Comparison of ENCODE assay signal across 1 mouse cellular context in the genomic region with DNA sequence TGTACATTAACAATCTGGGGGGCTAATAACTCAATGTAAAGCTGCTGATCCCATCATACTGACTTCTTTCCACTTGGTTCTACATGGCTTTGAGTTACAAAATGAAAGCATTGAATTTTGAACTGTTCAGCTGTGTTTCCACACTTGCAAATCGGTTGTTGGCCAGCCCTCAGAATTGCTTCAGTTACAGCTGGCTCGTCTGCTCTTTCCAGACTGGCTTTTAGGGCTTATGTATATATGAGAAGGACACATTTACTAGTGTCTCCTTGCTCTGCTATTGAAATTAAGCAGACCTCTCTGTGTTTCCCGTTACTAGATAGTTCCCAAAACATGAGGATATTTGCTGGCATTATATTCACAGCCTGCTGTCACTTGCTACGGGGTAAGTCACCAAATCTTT.
TF ChIP-seq lines count a peak whose summit lies in the region.

No protein-coding gene starts in this region.

TF ChIP-seq in CH12.LX, 34 proteins besides CTCF, POLR2A, EP300 and RAD21 (continued from another document):
- TF ChIP-seq JUN (IDR thresholded peaks at IDR 0.05; ENCODE audit: insufficient read depth, low read depth, low read length): no peak
- no peak for TF ChIP-seq MEF2A (IDR thresholded peaks at IDR 0.05; ENCODE audit: borderline replicate concordance, low read depth, low read length)
- TF ChIP-seq TBP (conservative IDR thresholded peaks at IDR 0.05; ENCODE audit: low read depth, low read length): no peak
- no peak for TF ChIP-seq MAX (IDR thresholded peaks at IDR 0.05; ENCODE audit: low read length)
- no peak for TF ChIP-seq BHLHE40 (IDR thresholded peaks at IDR 0.05; ENCODE audit: low read depth, low read length)
- TF ChIP-seq MXI1 (IDR thresholded peaks at IDR 0.05; ENCODE audit: low read depth, low read length): no peak; the same call in 1 of the 2 replicates
- no peak for TF ChIP-seq RCOR1 (conservative IDR thresholded peaks at IDR 0.05; ENCODE audit: low read depth, low read length)
- TF ChIP-seq UBTF (IDR thresholded peaks at IDR 0.05; ENCODE audit: low read depth, low read length): no peak
- no peak for TF ChIP-seq USF1 (IDR thresholded peaks at IDR 0.05; ENCODE audit: low read depth, low read length)
- TF ChIP-seq MYC (IDR thresholded peaks at IDR 0.05; ENCODE audit: low read depth, low read length): no peak
- no peak for TF ChIP-seq CHD2 (IDR thresholded peaks at IDR 0.05; ENCODE audit: low read length)
- no peak for TF ChIP-seq ZC3H11A (IDR thresholded peaks at IDR 0.05; ENCODE audit: low read depth, low read length)
- TF ChIP-seq ETS1 (conservative IDR thresholded peaks at IDR 0.05; ENCODE audit: low read depth, low read length): peak; percentile 49; the same call in 1 of the 2 replicates
- 0 out of 2 replicates have a peak, but pooled peaks have one; percentile 20 for TF ChIP-seq IRF4 (IDR thresholded peaks at IDR 0.05; ENCODE audit: low read depth, low read length)
- no peak for TF ChIP-seq MAZ (IDR thresholded peaks at IDR 0.05; ENCODE audit: low read depth, low read length)
- no peak for TF ChIP-seq SMC3 (IDR thresholded peaks at IDR 0.05; ENCODE audit: low read depth, low read length)
- TF ChIP-seq SIN3A (IDR thresholded peaks at IDR 0.05; ENCODE audit: low read length): peak; percentile 54
- TF ChIP-seq POLR2AphosphoS2 (IDR thresholded peaks at IDR 0.05; ENCODE audit: low read depth, low read length): no peak
- TF ChIP-seq E2F4 (IDR thresholded peaks at IDR 0.05; ENCODE audit: insufficient replicate concordance, low read depth, low read length): no peak
- no peak for TF ChIP-seq MAFK (IDR thresholded peaks at IDR 0.05; ENCODE audit: insufficient replicate concordance, low read length)
- TF ChIP-seq ELF1 (IDR thresholded peaks at IDR 0.05; ENCODE audit: low read depth, low read length): no peak
- TF ChIP-seq JUND (conservative IDR thresholded peaks at IDR 0.05; ENCODE audit: low read depth, low read length): no peak
- no peak for TF ChIP-seq NRF1 (IDR thresholded peaks at IDR 0.05; ENCODE audit: low read depth, low read length)
- no peak for TF ChIP-seq CHD1 (IDR thresholded peaks at IDR 0.05; ENCODE audit: low read depth, low read length)
- TF ChIP-seq KAT2A (IDR thresholded peaks at IDR 0.05; ENCODE audit: insufficient replicate concordance, low read length): no peak
- no peak for TF ChIP-seq NELFE (IDR thresholded peaks at IDR 0.05; ENCODE audit: low read depth, low read length)
